Mouse (Mus musculus) brown adipose tissue, adult 24 weeks (tissue): ENCODE data around the gene Slc9b2. TPM values are rescaled to one million over a fixed set of nuclear protein-coding genes. Genes with fewer than 3 reads are reported as not detected.

Experiments
- H3K27ac ChIP-seq: fragments of 200-500 bp; replicated peaks from 2 replicates; pipeline ENCODE4 v1.5.1; 2012; ENCODE audit warnings: low read depth, mild to moderate bottlenecking, low read length
- H3K4me1 ChIP-seq: fragments of 200-500 bp; 2 replicates; pipeline ENCODE4 v1.6.1; 2012; ENCODE audit warnings: low read length, mixed read lengths; ENCODE audit not compliant: control insufficient read depth, insufficient read depth, insufficient read length
- H3K4me3 ChIP-seq: fragments of 200-500 bp; 2 replicates; pipeline ENCODE4 v1.5.1; 2012; ENCODE audit warnings: low read depth, mild to moderate bottlenecking, low read length, moderate library complexity; ENCODE audit not compliant: insufficient read depth
- polyA plus RNA-seq: library from polyadenylated mRNA; stranded (reverse); fragments of >200 nt; gene quantifications from 2 replicates; pipeline ENCODE4 v1.2.4, GENCODE M21; 2012; ENCODE audit not compliant: missing spikeins, insufficient read depth, insufficient read length

The Slc9b2 gene
- polyA plus RNA-seq, 1 experiment = not detected

DNA sequence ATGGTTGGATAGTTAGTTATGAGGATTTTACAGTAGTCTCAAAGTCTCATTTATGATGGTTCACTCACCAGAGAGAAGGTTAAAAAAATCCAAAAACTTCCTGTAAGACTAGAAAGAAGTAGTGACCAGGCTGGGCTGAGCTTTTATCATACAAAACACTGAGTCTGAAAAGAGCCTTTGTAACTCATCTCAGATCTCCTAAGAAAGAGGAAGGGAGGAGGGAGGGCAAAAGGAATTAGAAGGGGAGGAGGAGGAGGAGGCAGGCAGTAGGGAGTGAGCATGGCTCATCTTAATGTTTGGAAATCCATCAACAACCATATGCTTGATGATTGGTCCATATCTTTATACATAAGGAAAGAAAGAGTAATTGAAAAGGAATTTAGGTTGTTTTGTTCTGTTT, 25.2 kb downstream of the Slc9b2 start:
- Histone ChIP-seq H3K4me1 (no peaks in the 10 kb centered on the region), H3K27ac (no peak overlapping the region), H3K4me3 (no peak overlapping the region)

- Histone ChIP-seq H3K27ac (no peak overlapping the region), H3K4me1 (no peaks in the 10 kb centered on the region), H3K4me3 (no peak overlapping the region)
Observed at GRCm38 (mm10) chr3:135333763-135334162, 26.3 kb downstream of the Slc9b2 start.

DNA sequence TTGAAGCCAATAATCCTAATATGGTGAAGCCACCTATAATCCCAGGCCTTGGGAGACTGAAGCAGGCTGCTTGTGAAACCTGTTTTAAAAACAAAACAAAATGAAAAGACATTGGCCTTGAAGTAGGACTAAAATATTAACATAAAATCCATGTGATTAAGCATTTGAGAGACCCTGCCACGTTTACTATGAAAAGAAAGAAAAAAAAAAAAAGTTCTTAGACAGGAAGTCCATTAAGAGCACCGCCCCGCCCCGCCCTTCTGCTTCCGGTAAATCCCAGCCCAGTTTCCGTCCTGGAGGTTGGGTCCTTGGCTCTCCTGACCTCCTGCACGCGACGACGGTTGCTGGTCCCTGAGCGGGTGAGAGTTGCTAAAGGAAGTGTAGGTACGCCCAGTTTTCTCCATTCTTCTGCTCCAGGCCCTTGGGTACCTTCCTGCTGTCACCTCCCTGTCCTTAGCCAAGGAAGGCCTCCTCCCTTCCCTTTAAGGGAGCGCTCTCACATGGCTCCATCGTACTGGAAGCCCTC, 40.3 kb downstream of the Slc9b2 start, which contains the start of gene Slc9b1:
TSS of gene Slc9b1 (plus strand) at position 291 of the 526 bp plus-strand sequence.
- H3K27ac ChIP-seq = no peak within 1 kb of the TSS
- H3K4me3 ChIP-seq = no peak within 1 kb of the TSS
- no peaks in the 10 kb centered on the region for H3K4me1 ChIP-seq

GRCm38 (mm10) chr3:135349022-135349421, 41.5 kb downstream of the Slc9b2 start:
- H3K4me3 ChIP-seq = no peak overlapping the region
- no peaks in the 10 kb centered on the region for H3K4me1 ChIP-seq
- no peak overlapping the region for H3K27ac ChIP-seq

DNA sequence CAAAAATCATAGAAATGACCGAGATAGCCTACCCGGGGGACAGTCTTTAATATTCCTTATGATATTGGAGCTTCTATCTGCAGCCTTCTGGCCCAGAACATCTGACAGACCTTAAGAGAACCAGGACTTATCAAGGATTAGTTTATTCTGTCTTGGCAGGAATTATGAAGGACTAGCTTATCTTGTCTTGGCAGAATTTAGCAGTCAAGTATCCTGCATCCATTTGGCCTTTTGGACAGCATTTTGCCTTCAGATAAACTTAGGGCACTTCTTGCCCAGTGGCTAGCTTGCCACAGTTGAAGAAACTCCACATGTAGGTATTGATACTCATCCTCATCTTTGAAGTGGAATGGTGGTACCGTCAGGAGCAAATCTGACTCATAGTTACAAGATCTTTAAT, 44.4 kb downstream of the Slc9b2 start:
- no peaks in the 10 kb centered on the region for H3K4me1 ChIP-seq
- H3K4me3 ChIP-seq = no peak overlapping the region

GRCm38 (mm10) chr3:135357394-135357793, 49.9 kb downstream of the Slc9b2 start:
- no peaks in the 10 kb centered on the region for H3K4me1 ChIP-seq
- no peak overlapping the region for H3K27ac ChIP-seq
- no peak overlapping the region for H3K4me3 ChIP-seq

More for the DNA sequence above, 44.4 kb downstream of the Slc9b2 start:
- no peak overlapping the region for H3K27ac ChIP-seq

GRCm38 (mm10) chr3:135375836-135376235, 68.3 kb downstream of the Slc9b2 start:
- no peak overlapping the region for H3K4me3 ChIP-seq

GRCm38 (mm10) chr3:135377445-135377844, 69.9 kb downstream of the Slc9b2 start:
- Histone ChIP-seq H3K4me3 (no peak overlapping the region), H3K27ac (no peak overlapping the region), H3K4me1 (no peaks in the 10 kb centered on the region)

More at GRCm38 (mm10) chr3:135375836-135376235, 68.3 kb downstream of the Slc9b2 start:
- Histone ChIP-seq H3K4me1 (no peaks in the 10 kb centered on the region), H3K27ac (no peak overlapping the region)

DNA sequence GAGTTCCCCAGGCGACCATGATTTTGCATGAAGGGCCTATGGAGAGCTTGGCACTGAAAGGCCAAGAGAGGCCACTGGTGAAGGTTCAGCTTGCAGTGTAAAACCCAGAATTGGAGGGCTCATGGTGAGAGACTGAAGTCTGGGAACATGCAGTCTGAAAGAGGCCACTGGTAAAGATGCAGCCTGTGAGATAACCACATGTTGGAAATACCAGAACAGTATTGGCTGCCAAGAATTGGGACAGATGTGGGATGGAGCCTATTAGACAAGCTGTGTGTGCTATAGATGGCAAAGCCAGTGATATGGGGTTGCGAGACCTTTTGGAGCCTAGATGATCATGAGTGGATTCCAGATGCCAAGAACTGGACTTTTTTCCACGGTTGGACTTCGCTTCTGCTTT, 72.4 kb downstream of the Slc9b2 start:
- H3K4me1 ChIP-seq = no peaks in the 10 kb centered on the region
- H3K4me3 ChIP-seq = no peak overlapping the region
- H3K27ac ChIP-seq = no peak overlapping the region

DNA sequence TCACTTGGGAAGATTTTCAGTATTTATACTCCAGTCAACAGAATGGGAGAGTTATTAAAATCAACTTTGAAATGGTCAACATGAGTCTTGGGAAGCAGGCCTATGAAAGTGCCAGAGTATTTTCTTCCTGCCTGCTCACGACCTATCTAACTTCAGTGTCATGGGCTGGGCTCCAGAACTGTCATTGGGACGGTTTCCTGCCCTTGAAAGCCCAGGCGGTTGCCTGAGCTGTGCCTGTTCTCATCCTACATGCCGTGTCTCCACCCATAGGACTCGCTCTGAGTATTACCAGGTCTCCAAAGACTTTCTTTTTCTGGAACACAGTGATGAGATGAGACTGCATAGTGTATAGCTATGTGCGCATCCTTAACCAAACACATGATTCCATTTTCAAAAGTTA, 85.7 kb downstream of the Slc9b2 start:
- Histone ChIP-seq H3K27ac (no peak overlapping the region), H3K4me1 (peaks cover 2% of the 10 kb centered on the region; the same call in 1 of the 2 replicates), H3K4me3 (no peak overlapping the region)

Other genes with a start within 250 kb of the Slc9b2 start
- gene Cenpe, start 95.2 kb upstream of the Slc9b2 start, polyA plus RNA-seq = not detected in 2 replicates
- gene Bdh2, start 26.5 kb upstream of the Slc9b2 start, polyA plus RNA-seq = 1.1 and 1.7 TPM in 2 replicates
- not detected in 2 replicates for gene Slc9b1, start 40.3 kb downstream of the Slc9b2 start, polyA plus RNA-seq
- gene Cisd2, start 116.2 kb downstream of the Slc9b2 start, polyA plus RNA-seq = 23.7 and 29.7 TPM in 2 replicates
- gene Ube2d3, start 130.4 kb downstream of the Slc9b2 start, polyA plus RNA-seq = 370 and 426 TPM in 2 replicates
- gene Manba, start 177.9 kb downstream of the Slc9b2 start, polyA plus RNA-seq = 5.1 and 8.8 TPM in 2 replicates